Mouse (Mus musculus) cerebellum, adult 11 months (tissue): ENCODE data around the gene Lrch4.

Experiments used
- DNase-seq: peaks from one replicate; pipeline ENCODE4 v3.0.0; 2022

Lrch4 gene

GRCm38 (mm10) chr5:137654746-137655145 is 25.8 kb downstream of the Lrch4 start:
- no peak for DNase-seq

GRCm38 (mm10) chr5:137656977-137657376 is 28.1 kb downstream of the Lrch4 start:
- peak; percentile 74 for DNase-seq

DNA sequence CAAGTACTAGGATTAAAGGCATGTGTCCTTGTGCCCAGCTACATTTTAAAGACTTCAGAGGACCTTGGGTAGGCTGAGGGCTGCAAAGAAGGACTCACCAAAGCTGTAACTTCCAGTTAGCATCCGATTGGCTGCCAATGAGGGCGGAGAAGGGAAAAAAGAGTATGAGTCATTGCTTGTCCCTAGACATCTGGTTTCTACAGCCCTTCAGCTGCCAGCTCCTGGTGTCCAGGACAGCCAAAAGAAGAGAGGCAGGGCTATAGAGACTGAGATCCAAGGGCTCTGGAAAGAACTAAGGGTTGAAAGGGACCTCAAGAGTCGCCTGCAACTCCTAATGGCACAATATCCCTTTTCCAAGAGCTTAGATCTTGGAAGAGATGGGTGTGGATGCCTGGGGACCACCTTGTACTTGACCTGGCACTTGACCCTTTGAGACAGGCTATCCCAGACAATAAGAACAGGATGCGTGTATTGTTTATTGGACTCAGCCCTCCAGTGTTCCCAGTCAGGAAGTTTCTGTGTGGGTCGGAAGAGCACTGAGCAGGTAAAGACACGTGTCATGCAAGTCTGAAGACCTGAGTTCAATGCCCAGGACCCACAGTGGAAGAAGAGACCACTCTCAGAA is 31.3 kb downstream of the Lrch4 start:
- DNase-seq = no peak

- DNase-seq = no peak
Measured at GRCm38 (mm10) chr5:137663057-137663456, 34.1 kb downstream of the Lrch4 start.

DNA sequence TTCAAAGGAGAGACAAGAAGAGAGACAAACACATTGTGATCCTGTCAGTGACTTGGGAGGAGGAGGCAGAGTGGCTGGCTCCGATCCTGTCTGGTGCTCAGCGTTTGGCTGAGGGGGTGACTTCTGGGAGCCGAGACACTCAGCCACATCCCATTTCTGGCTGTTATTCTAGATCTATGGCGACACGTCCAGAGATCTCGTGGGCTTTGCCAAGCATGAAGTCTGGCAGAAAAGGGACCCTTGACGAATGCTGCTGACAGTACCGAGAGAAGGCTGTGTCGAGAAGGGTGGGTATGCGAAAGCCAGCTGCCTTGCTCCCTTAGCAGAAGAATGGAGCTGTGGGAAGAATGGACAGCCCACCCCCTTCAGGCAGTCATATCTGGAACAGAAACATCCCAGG is 40.0 kb downstream of the Lrch4 start:
- DNase-seq = no peak

GRCm38 (mm10) chr5:137670240-137670639 is 41.3 kb downstream of the Lrch4 start:
- DNase-seq = no peak

GRCm38 (mm10) chr5:137671443-137672240 is 42.7 kb downstream of the Lrch4 start:
- no peak for DNase-seq

GRCm38 (mm10) chr5:137672361-137672760 is 43.4 kb downstream of the Lrch4 start:
- no peak for DNase-seq

GRCm38 (mm10) chr5:137673015-137673414 is 44.1 kb downstream of the Lrch4 start:
- no peak for DNase-seq

- no peak for DNase-seq
Measured at GRCm38 (mm10) chr5:137674786-137675185, 45.9 kb downstream of the Lrch4 start.

DNA sequence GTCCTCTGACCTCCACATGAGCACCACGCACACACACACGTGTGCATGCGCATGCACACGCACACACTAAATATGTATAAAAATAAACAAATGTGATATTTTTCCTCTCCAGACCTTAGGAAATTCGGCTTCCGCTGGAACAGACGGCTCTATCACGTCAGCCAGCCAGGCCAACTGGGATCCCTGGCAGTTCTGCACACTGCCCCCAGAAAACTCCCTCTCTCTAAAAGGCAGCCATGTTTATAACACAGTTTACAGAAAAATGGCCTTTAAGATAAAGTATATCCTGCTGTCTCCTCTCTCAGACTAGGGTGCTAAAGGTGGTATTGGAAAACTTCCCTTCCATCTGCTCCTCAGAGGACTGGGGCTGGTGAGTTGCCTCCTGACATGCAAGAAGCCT is 48.9 kb downstream of the Lrch4 start:
- no peak for DNase-seq

- no peak for DNase-seq
Measured at GRCm38 (mm10) chr5:137678736-137679135, 49.8 kb downstream of the Lrch4 start.

GRCm38 (mm10) chr5:137679726-137680125 is 50.8 kb downstream of the Lrch4 start:
- no peak for DNase-seq

GRCm38 (mm10) chr5:137682526-137682925 is 53.6 kb downstream of the Lrch4 start:
- no peak for DNase-seq

- peak; percentile 16 for DNase-seq
Measured at GRCm38 (mm10) chr5:137683388-137684293, 54.7 kb downstream of the Lrch4 start.

GRCm38 (mm10) chr5:137684294-137685123 is 55.6 kb downstream of the Lrch4 start, which contains the start of gene Agfg2:
Agfg2 (minus strand) TSS chr5:137684726.
- peak; percentile 98 for DNase-seq

GRCm38 (mm10) chr5:137685653-137686052 is 56.7 kb downstream of the Lrch4 start:
- no peak for DNase-seq

GRCm38 (mm10) chr5:137686127-137686790 is 57.3 kb downstream of the Lrch4 start:
- DNase-seq = no peak

DNA sequence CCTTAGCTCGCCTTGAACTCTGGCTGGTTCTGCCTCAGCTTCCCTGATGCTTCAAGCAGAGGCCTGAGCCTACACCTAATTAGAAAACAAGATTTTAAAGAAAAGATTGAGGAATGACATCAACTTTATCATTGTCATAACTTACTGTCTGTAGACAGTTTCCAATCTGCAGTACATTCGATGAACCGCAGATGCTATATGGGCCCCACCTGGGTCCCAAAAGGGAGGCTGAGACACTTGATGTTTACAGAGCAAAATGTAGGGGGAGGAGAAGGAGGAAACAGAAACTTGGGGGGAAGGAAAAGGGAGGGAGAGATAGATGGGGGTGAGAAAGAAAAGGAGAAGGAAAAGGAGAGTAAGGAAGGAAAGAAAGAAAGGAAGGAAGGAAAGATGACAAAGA is 61.1 kb downstream of the Lrch4 start:
- DNase-seq = no peak

GRCm38 (mm10) chr5:137690531-137690930 is 61.6 kb downstream of the Lrch4 start:
- DNase-seq = no peak
